Mouse (Mus musculus): ENCODE measurements around the gene Park7. TPM values are rescaled to one million over a fixed set of nuclear protein-coding genes. Genes with fewer than 3 reads are reported as not detected.

Gene Park7
- polyA plus RNA-seq, 1 experiment from 2014 or later: 449 TPM

- H3K27ac ChIP-seq: no peak overlapping the region
- WGBS: 88% methylated on average over 4 of the region's 4 CpGs
- no peak for DNase-seq (ENCODE audit: low spot score)
- no peaks in the 10 kb centered on the region for H3K36me3 ChIP-seq
- H3K4me3 ChIP-seq: no peak overlapping the region
- H3K4me1 ChIP-seq (replicated peaks): peaks cover 32% of the 10 kb centered on the region
- peaks cover 11% of the 10 kb centered on the region for H3K27me3 ChIP-seq (ENCODE audit: insufficient read depth, poor library complexity, severe bottlenecking)
- no peaks in the 10 kb centered on the region for H3K9me3 ChIP-seq
Observed at GRCm38 (mm10) chr4:150850893-150851292, 63.3 kb downstream of the Park7 start.

- H3K9me3 ChIP-seq: no peaks in the 10 kb centered on the region
- WGBS: 74% methylated on average over 10 of the region's 10 CpGs
- peaks cover 11% of the 10 kb centered on the region for H3K27me3 ChIP-seq (ENCODE audit: insufficient read depth, poor library complexity, severe bottlenecking)
- DNase-seq (ENCODE audit: low spot score): no peak
- no peak overlapping the region for H3K27ac ChIP-seq
- H3K36me3 ChIP-seq: no peaks in the 10 kb centered on the region
- peaks cover 30% of the 10 kb centered on the region for H3K4me1 ChIP-seq (replicated peaks)
- no peak overlapping the region for H3K4me3 ChIP-seq
Observed at GRCm38 (mm10) chr4:150849964-150850363, 64.3 kb downstream of the Park7 start.

Other genes starting within 250 kb of the Park7 start
- 29.7 and 32.1 TPM in 2 replicates for gene Errfi1, start 60.5 kb downstream of the Park7 start, polyA plus RNA-seq (2016; fragmentation: Nextera tagmentation; extraction: Ambion mirVana)
- gene Tnfrsf9, start 125 bp upstream of the Park7 start, polyA plus RNA-seq (2016; fragmentation: Nextera tagmentation; extraction: Ambion mirVana): 0.17 and 0.57 TPM in 2 replicates
- gene Uts2, start 82.7 kb upstream of the Park7 start, polyA plus RNA-seq (2016; fragmentation: Nextera tagmentation; extraction: Ambion mirVana): not detected in 2 replicates
- gene Per3, start 130.2 kb upstream of the Park7 start, polyA plus RNA-seq (2016; fragmentation: Nextera tagmentation; extraction: Ambion mirVana): 4.3 and 5.7 TPM in 2 replicates
- 105 and 123 TPM in 2 replicates for gene Vamp3, start 143.5 kb upstream of the Park7 start, polyA plus RNA-seq (2016; fragmentation: Nextera tagmentation; extraction: Ambion mirVana)
- gene Gm13090, start 175.1 kb upstream of the Park7 start, polyA plus RNA-seq (2016; fragmentation: Nextera tagmentation; extraction: Ambion mirVana): not detected in 2 replicates